Mouse (Mus musculus) heart, embryonic 16.5 days (tissue): ENCODE measurements at regions not wholly inside any gene's neighbourhood (a gene's known extent, or its start where the extent isn't known, plus 50 kb on each side); places are given as distances from the start of the nearest gene placed in this dataset.

Experiments used
- ATAC-seq: fragments of 200-750 bp; cut with Nextera tagmentation; replicated peaks from 2 replicates; pipeline ENCODE4 v1.8.0; 2017; ENCODE audit warnings: moderate number of reproducible peaks; ENCODE audit not compliant: insufficient read depth, low FRiP score; ENCODE audit errors: extremely low read depth
- H3K27ac ChIP-seq: fragments of 300-500 bp; sonication (generic); 2 replicates; pipeline ENCODE4 v1.5.1; 2014; ENCODE audit warnings: mild to moderate bottlenecking, low read length, control low read depth, moderate library complexity
- H3K27me3 ChIP-seq: fragments of 300-500 bp; sonication (generic); 2 replicates; pipeline ENCODE4 v1.6.1; 2014; ENCODE audit warnings: low read length, mixed read lengths; ENCODE audit not compliant: control insufficient read depth, insufficient read depth
- H3K36me3 ChIP-seq: fragments of 300-500 bp; sonication (generic); 2 replicates; pipeline ENCODE4 v1.6.1; 2014; ENCODE audit not compliant: control insufficient read depth, insufficient read depth
- H3K4me1 ChIP-seq: fragments of 300-500 bp; sonication (generic); 2 replicates; pipeline ENCODE4 v1.6.1; 2014; ENCODE audit warnings: low read length, mixed read lengths; ENCODE audit not compliant: control insufficient read depth, insufficient read depth
- H3K4me2 ChIP-seq: fragments of 300-500 bp; sonication (generic); 2 replicates; pipeline ENCODE4 v1.6.1; 2014; ENCODE audit warnings: low read depth, mild to moderate bottlenecking, control low read depth, low read length
- H3K4me3 ChIP-seq: fragments of 300-500 bp; sonication (generic); 2 replicates; pipeline ENCODE4 v1.5.1; 2014; ENCODE audit warnings: mild to moderate bottlenecking, control low read depth, low read length
- H3K9ac ChIP-seq: fragments of 300-500 bp; sonication (generic); 2 replicates; pipeline ENCODE4 v1.6.1; 2014; ENCODE audit warnings: low read length, control low read depth
- H3K9me3 ChIP-seq: fragments of 300-500 bp; sonication (generic); replicated peaks from 2 replicates; pipeline ENCODE4 v1.6.1; 2016; ENCODE audit warnings: low read length; ENCODE audit not compliant: control insufficient read depth
- WGBS: fragments of 180-500 bp; shearing (Covaris S2); extraction: QIAGEN DNeasy Blood & Tissue Kit; methylation state at CpG from one replicate; pipeline ENCODE4 v1.1.7; 2014; 5-methylcytosine and 5-hydroxymethylcytosine counted together

DNA sequence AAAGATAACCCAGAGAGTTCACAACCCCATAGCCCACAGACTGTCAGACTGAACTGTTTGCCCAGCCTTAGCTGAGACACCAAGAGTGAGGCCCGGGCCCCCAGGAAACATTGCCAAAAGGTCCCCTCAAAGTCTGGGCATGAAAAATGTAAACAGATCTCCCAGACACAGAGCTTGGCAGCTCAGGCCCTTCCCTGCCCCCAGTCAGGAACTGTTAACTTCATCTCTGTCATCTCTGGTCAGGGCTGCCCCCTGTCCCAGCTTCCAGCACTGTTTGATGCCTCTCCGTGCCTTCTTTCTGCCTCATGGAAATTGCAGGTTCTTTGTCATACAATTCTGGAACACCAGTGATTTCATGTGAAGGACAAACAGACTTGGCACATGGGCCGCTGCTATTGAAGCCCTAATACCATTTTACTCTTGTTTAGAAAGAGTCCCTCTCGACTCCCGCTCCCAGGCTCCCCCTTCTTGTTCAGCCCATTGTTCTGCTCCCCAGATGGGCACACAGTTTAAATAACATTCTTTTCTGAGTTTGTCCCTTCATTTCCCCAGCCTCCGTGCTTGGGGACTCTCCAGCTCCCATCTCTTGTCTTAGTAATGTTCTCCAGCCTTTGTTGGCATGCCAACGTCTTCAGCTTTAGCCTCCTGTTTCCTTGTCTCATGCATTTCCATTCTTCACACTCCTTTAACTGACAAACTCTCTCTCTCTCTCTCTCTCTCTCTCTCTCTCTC lies 100.4 kb upstream of the Ranbp3l start:
- no peak for ATAC-seq
- Histone ChIP-seq H3K9ac (no peak overlapping the region), H3K4me2 (no peak overlapping the region), H3K4me1 (no peaks in the 10 kb centered on the region), H3K27ac (no peak overlapping the region), H3K4me3 (no peak overlapping the region), H3K9me3 (no peaks in the 10 kb centered on the region), H3K36me3 (no peaks in the 10 kb centered on the region), H3K27me3 (no peaks in the 10 kb centered on the region)
- 55% methylated on average over 7 of the region's 7 CpGs for WGBS

DNA sequence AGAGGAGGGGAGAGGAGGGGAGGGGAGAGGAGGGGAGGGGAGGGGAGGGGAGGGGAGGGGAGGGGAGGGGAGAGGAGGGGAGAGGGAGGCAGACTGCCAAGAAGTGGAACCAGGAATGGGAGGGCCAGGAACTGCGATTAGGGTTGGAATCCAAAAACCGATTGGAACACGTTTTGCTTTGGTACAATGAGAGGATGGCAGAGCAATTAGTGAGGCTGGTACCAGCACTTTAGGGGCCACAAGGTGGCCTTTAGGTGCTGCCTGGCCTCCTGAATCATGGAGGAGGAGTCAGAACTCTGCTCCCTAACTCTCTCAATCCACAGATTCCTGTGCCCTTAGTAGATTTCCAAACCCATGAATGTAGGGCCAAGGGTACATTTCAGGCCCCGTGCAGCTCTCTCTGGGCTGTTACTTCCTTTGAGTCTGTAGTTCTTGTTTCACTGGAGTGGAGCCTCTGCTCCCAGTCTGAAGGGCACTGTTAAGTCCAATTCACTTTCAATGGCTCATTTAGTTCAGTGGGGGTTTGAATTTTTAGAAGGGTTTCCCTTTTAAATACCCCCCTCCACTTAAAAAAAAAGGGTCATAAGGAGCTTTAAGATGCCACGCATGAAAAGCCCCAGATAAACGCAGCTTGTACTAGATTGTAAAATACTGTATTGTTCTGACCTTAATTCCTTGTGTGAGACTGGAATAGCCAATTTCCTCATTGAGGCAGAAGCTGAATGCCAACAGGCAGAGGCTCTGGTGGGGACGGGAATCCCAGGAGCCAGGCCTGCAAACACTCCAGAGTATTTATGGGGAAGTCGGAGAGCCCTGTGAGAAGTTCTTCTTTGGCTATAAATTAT lies 102.4 kb upstream of the Ranbp3l start:
- H3K27me3 ChIP-seq: no peaks in the 10 kb centered on the region
- H3K9ac ChIP-seq: no peak overlapping the region
- ATAC-seq: no peak
- H3K27ac ChIP-seq: no peak overlapping the region
- H3K4me3 ChIP-seq: no peak overlapping the region
- H3K4me1 ChIP-seq: no peaks in the 10 kb centered on the region
- 63% methylated on average over 8 of the region's 8 CpGs for WGBS
- H3K36me3 ChIP-seq: no peaks in the 10 kb centered on the region
- H3K9me3 ChIP-seq: no peaks in the 10 kb centered on the region
- no peak overlapping the region for H3K4me2 ChIP-seq

DNA sequence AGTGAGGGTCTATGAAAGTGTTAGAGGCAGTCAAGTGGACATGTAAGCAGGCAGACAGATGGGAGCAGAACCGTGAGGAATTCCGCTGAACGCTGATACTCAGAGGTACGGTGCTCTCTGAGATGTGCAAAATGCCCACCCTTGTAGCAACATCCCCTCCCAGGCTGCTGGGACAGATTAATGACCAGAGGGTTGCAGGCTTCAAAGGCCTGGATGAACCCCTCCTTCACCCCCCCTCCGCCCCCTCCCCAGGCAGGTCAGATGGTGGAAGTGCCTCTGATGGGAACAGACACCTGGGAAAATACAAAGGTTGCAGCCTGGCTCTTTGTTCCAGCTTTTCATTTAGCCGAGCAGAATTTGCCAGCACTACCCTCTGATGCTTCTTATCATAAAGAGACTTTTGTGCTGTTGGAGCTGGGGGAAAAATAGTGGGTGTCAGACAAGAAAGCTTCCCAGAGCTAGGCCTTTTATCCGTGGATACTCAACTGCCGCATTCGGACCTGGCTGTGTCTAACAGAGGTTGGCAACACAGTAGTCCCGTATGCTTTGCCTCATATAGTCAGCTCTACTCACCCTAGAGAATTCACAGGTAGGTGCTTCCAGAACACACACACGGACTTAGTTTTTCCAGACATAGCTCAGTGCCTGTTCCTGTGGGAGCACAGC lies 111.2 kb upstream of the Ranbp3l start:
- WGBS: 73% methylated on average over 11 of the region's 11 CpGs
- peaks cover 2% of the 10 kb centered on the region for H3K9me3 ChIP-seq
- ATAC-seq: no peak
- no peaks in the 10 kb centered on the region for H3K4me1 ChIP-seq
- no peak overlapping the region for H3K4me2 ChIP-seq
- H3K36me3 ChIP-seq: no peaks in the 10 kb centered on the region
- no peak overlapping the region for H3K27ac ChIP-seq
- no peak overlapping the region for H3K4me3 ChIP-seq
- no peaks in the 10 kb centered on the region for H3K27me3 ChIP-seq
- H3K9ac ChIP-seq: no peak overlapping the region

DNA sequence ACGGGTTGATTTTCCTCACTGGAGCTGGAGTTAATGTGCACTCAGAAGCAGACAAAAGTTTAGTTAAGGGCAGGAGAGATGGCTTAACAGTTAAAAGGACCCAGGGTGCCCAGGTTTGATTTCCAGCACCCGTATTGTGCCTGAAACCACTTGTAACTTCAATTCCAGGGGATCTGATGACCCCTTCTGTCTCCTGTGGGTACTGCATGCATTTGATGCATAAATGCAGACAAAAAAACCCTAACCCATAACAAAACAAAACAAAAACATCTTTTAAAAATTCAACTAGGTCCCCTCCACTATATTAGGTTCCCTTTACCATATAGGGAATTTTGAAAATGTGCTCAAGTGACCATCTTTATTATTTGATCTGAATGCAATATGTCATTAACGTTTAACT lies 112.2 kb upstream of the Ranbp3l start:
- Histone ChIP-seq H3K4me3 (no peak overlapping the region), H3K4me1 (no peaks in the 10 kb centered on the region), H3K4me2 (no peak overlapping the region), H3K27me3 (no peaks in the 10 kb centered on the region), H3K9me3 (peaks cover 2% of the 10 kb centered on the region), H3K36me3 (no peaks in the 10 kb centered on the region), H3K27ac (no peak overlapping the region), H3K9ac (no peak overlapping the region)
- ATAC-seq: no peak
- WGBS: 92% methylated on average over 3 of the region's 3 CpGs

DNA sequence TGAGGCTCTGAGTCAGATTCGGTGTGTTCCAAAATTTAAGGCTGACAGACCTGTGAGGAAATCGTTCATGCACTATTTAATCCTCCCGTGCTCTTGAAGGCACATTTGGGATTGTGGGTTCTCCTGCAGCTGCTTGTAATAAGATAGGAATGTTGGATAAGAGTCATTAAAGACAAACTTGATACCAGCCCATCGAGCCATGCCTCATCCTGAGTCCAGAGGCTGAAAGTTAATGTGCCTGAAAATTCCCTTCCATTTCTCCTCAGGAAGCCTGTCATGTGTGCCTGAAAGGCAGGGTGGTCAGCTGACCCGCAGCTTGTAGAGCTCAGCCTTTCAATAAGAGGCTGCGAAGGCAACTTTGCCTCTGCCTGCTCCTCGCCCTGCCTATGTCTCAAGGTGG lies 113.4 kb upstream of the Ranbp3l start:
- 78% methylated on average over 7 of the region's 7 CpGs for WGBS
- Histone ChIP-seq H3K4me3 (no peak overlapping the region), H3K9me3 (peaks cover 2% of the 10 kb centered on the region), H3K27me3 (no peaks in the 10 kb centered on the region), H3K9ac (no peak overlapping the region), H3K4me1 (no peaks in the 10 kb centered on the region), H3K27ac (no peak overlapping the region), H3K36me3 (no peaks in the 10 kb centered on the region), H3K4me2 (no peak overlapping the region)
- ATAC-seq: no peak

DNA sequence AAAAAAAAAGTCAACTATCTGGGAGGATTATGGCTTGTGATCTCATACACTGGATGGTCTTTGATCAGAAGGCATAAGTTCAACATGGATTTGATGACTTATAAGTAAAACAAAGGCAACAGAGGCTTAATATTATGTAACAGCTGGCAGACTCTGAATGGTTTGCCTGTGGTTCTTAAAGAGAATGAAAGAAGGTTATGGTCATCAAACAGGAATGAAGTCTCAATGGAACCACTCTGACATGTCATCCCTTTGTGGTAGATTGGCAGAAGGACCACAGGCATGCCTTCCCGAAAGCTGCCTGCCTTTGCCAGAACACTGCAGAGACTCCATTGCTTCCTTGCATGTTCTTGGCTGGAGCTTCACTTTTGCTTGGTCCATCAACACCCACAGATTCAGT lies 116.8 kb upstream of the Ranbp3l start:
- H3K36me3 ChIP-seq: no peaks in the 10 kb centered on the region

DNA sequence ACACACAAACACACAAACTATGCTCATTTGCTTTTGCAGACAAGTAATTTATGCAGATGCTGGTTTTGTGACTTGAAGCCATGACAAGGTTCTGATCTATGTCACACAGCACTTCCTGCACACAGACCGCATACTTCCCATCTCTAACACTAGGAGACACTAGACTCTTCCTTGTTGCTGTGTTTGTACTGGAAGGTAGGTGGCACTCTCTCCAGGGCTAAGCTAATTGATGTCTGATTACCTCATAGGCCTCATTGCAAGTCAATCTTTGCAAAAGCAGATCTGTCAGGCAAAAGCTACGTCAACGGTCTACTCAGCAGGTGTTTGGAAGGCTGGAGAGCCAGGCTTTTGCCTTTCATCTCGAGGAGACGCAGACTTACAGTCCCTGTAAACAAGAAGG lies 118.3 kb upstream of the Ranbp3l start:
- Histone ChIP-seq H3K9me3 (no peaks in the 10 kb centered on the region), H3K9ac (no peak overlapping the region), H3K27ac (no peak overlapping the region), H3K4me1 (no peaks in the 10 kb centered on the region), H3K4me3 (no peak overlapping the region), H3K36me3 (no peaks in the 10 kb centered on the region), H3K4me2 (no peak overlapping the region), H3K27me3 (no peaks in the 10 kb centered on the region)
- ATAC-seq: no peak
- 72% methylated on average over 5 of the region's 5 CpGs for WGBS

More for the DNA sequence above, 116.8 kb upstream of the Ranbp3l start:
- Histone ChIP-seq H3K4me2 (no peak overlapping the region), H3K4me3 (no peak overlapping the region), H3K27me3 (no peaks in the 10 kb centered on the region), H3K9ac (no peak overlapping the region), H3K9me3 (peaks cover 2% of the 10 kb centered on the region), H3K27ac (no peak overlapping the region), H3K4me1 (no peaks in the 10 kb centered on the region)
- 63% methylated on average over 1 of the region's 1 CpGs for WGBS
- ATAC-seq: no peak

DNA sequence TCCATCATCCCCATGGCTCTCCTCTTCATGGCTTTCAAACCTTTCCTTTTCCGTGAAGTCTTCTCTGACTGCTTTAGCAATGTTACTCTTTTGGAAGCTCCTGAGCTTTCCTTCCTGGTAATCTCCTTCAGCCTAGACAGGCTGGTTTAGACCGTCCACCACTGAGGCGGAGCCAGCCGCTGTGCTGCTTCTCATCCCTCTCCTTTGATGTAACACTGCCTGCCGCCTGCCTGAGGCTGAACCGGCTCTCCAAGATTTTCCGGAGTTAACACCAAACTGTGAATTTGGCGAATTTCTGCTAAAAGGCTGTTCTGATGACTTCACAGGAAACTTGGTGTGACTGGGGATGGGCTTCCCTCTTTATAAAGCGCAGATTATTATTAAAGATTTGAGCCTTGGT lies 125.6 kb upstream of the Ranbp3l start:
- Histone ChIP-seq H3K4me1 (no peaks in the 10 kb centered on the region), H3K4me2 (no peak overlapping the region), H3K9me3 (no peaks in the 10 kb centered on the region), H3K27me3 (no peaks in the 10 kb centered on the region), H3K4me3 (no peak overlapping the region), H3K9ac (no peak overlapping the region), H3K36me3 (no peaks in the 10 kb centered on the region), H3K27ac (no peak overlapping the region)
- WGBS: 34% methylated on average over 9 of the region's 9 CpGs
- ATAC-seq: no peak

DNA sequence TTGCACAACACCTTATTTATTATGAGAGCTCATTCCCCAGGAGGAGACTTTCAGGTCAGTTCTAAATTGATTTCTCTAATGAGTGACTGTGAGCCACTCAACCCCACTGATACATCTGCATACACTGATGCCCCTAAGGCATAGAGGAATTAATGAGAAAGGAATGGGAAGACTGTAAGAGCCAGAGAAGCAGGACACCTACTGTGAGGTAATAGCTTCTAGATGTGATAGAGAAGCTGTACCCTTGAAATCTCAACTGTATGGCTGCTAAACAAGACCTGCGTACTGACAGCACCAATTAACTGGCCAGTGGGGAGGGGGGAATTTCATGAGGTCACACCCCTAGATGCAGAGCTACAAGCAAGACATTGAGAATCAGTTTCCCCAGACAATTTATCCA lies 128.3 kb upstream of the Ranbp3l start:
- Histone ChIP-seq H3K4me2 (no peak overlapping the region), H3K9me3 (no peaks in the 10 kb centered on the region), H3K9ac (no peak overlapping the region), H3K4me1 (no peaks in the 10 kb centered on the region), H3K27ac (no peak overlapping the region), H3K4me3 (no peak overlapping the region), H3K27me3 (no peaks in the 10 kb centered on the region), H3K36me3 (no peaks in the 10 kb centered on the region)
- ATAC-seq: no peak
- WGBS: 91% methylated on average over 1 of the region's 1 CpGs
